11 mouse cellular contexts compared by ENCODE assay signal in the genomic region with DNA sequence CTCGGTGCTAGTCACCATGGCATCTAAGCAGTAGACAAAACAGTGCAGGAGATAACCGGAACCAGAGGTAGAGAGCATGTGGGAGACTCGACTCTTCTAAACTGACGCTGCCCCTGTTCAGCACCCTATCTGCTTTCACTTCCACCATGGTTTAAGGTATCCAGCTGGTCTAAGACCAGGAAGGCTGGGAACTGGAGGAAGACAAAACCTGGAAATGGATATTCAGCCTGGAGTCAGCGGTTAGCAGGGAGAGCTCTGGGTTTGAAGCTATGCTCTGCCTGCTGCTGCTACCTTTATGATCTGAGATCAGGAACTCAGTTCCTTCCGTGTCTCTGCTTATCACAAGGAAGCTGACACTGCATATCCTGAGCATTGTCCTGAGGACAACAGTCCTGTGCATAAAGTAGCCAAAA. TPM values are rescaled to one million over a fixed set of nuclear protein-coding genes. Genes with fewer than 3 reads are reported as not detected.
DNase-seq lines count a peak whose midpoint lies in the region; ATAC-seq lines count a peak whose summit lies in the region.
"Had no signal": no experiment of that assay in that cellular context is flagged by ENCODE, and none has a peak within 500 bp of the region (broad histone marks: within the 10 kb centered on the region; RNA-seq: fewer than 3 reads in every experiment).

No protein-coding gene starts in this region.

- H3K36me3 ChIP-seq in limb, embryonic 13.5 days = peaks cover 8% of the 10 kb centered on the region

- no peak overlapping the region for H3K9ac ChIP-seq in limb, embryonic 13.5 days

- H3K27me3 ChIP-seq in limb, embryonic 13.5 days = no peaks in the 10 kb centered on the region

- whole genome bisulfite sequencing in limb, embryonic 13.5 days = 31% methylated on average over 6 of the region's 6 CpGs

- intact Hi-C loops in heart, postnatal 25 days (cut with DNase I) = no loop called here

- peak overlapping the region; percentile 80 for H3K27ac ChIP-seq in brown adipose tissue, adult 24 weeks (replicated peaks; ENCODE audit: low read depth, low read length)
- H3K27ac ChIP-seq in limb, embryonic 13.5 days = no peak overlapping the region; the same call in 1 of the 2 replicates

- no peaks in the 10 kb centered on the region for H3K9me3 ChIP-seq in limb, embryonic 13.5 days

- no peak overlapping the region; the same call in 1 of the 2 replicates for H3K4me2 ChIP-seq in limb, embryonic 13.5 days (replicated peaks)
- H3K4me2 ChIP-seq: midbrain, embryonic 11.5 days had no signal

- peaks cover 53% of the 10 kb centered on the region for H3K4me1 ChIP-seq in brown adipose tissue, adult 24 weeks (ENCODE audit: control insufficient read depth, insufficient read depth, insufficient read length, low read length)
- H3K4me1 ChIP-seq in limb, embryonic 13.5 days = peaks cover 24% of the 10 kb centered on the region

- peak; percentile 26 for DNase-seq in embryo, embryonic 10.5 days (ENCODE audit: low spot score)
- DNase-seq in embryo, embryonic 9.5 days (ENCODE audit: extremely low spot score) = no peak
- peak; percentile 14 for DNase-seq in heart, postnatal 25 days (ENCODE audit: low spot score)
- no peak for DNase-seq in testis, postnatal 14 days (ENCODE audit: low spot score)
- DNase-seq in adrenal gland, adult 18-20 months (ENCODE audit: low spot score in 2 of 2) = no peak
- DNase-seq in spleen, postnatal 4 days (ENCODE audit: low spot score in 2 of 2) = no peak
- DNase-seq: retina, postnatal 1 day; thymus, postnatal 14 days had no signal

- no peak overlapping the region for H3K4me3 ChIP-seq in brown adipose tissue, adult 24 weeks (ENCODE audit: insufficient read depth, low read depth, low read length)
- no peak overlapping the region for H3K4me3 ChIP-seq in limb, embryonic 13.5 days

- 0 out of 2 replicates have a peak, but pooled peaks have one; percentile 33 for ATAC-seq in limb, embryonic 13.5 days (ENCODE audit: low FRiP score, low read depth)

RNA-seq across cellular contexts. Expression of a gene that starts 35.9 kb away (rescaled TPM):
- 43.3 and 57.1 TPM in 2 replicates for polyA plus RNA-seq in brown adipose tissue, adult 24 weeks (2012; ENCODE audit: insufficient read depth, insufficient read length, missing spikeins)
- 10 to 100 TPM; 42.8 to 47.2 TPM for total RNA-seq in heart, postnatal 25 days (2021)
- polyA plus RNA-seq in limb, embryonic 13.5 days (2015; fragmentation: Nextera tagmentation; extraction: Ambion mirVana) = 17.9 and 18.6 TPM in 2 replicates
- total RNA-seq in adrenal gland, adult 18-20 months (2021) = 10 to 100 TPM; 26.0 to 30.7 TPM

RNA-seq across cellular contexts. Expression of a gene that starts 36.0 kb away (rescaled TPM):
- polyA plus RNA-seq in brown adipose tissue, adult 24 weeks (2012; ENCODE audit: insufficient read depth, insufficient read length, missing spikeins) = 82.7 and 125 TPM in 2 replicates
- 10 to 100 TPM; 47.2 to 47.9 TPM for total RNA-seq in heart, postnatal 25 days (2021)
- 32.0 and 32.9 TPM in 2 replicates for polyA plus RNA-seq in limb, embryonic 13.5 days (2015; fragmentation: Nextera tagmentation; extraction: Ambion mirVana)
- 10 to 100 TPM; 46.1 to 46.9 TPM for total RNA-seq in adrenal gland, adult 18-20 months (2021)

Comparison
In these comparisons a context has a peak if more than half of its experiments do, and no peak if none do; other contexts are left out.
1. DNase-seq: peak in embryo, embryonic 10.5 days (single experiment) and heart, postnatal 25 days (single experiment); none in embryo, embryonic 9.5 days (single experiment), testis, postnatal 14 days (single experiment), adrenal gland, adult 18-20 months (0 of 2) and spleen, postnatal 4 days (0 of 2).